Mouse (Mus musculus) ovary, adult 10 weeks (tissue): Measurements from ENCODE around the gene 4930415L06Rik. TPM values are rescaled to one million over a fixed set of nuclear protein-coding genes. Genes with fewer than 3 reads are reported as not detected.

ENCODE experiments used
- polyA plus RNA-seq: library from polyadenylated mRNA; stranded (reverse); fragments of 350-450 nt; fragmentation: Illumina TruSeq; extraction: RNeasy Lipid Tissue Mini Kit (QIAGEN cat#74804); gene quantifications from one replicate; pipeline ENCODE4 v1.2.3, GENCODE M21; 2014

Gene 4930415L06Rik
- not detected for polyA plus RNA-seq

GRCm38 (mm10) chrX:89932752-89933151 is at the start of gene 4930415L06Rik:
4930415L06Rik (minus strand) TSS chrX:89932852.

Other genes starting within 250 kb of the 4930415L06Rik start
- not detected for gene 4932429P05Rik, start 180.6 kb downstream of the 4930415L06Rik start, polyA plus RNA-seq